Mouse (Mus musculus): Measurements from ENCODE around the gene Mup15.
"Not testable (repeated sequence)": the region's sequence is repeated elsewhere in the genome, so short reads cannot be mapped to it uniquely, and the experiment has no call there.

Mup15 gene

DNA sequence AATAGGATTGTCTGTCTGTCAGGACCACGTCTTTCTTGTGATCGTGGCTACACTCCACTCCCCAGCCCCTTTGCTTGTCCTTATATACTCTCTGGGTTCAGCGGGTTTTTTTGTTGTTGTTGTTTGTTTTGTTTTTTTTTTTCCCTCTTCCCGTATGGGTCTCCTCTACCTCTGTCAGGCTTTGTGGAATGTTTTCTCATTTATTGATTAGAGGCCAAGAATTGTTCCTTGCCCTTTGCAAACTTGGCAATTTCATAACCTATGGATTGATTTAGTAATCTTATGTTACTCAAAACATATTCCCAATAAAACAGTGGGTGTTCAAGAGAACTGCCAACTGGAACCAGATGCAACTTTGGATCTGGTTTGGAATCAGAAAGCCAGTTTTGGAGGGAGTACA, at the start of gene Mup15:
TSS of gene Mup15 (minus strand) at position 101 of the 400 bp plus-strand sequence.
- DNase-seq (ENCODE audit: low read depth, low spot score) = not testable (repeated sequence)
